Mouse (Mus musculus) retina, adult 2 months (tissue): ENCODE results near the gene Lipm.

Source experiments
- DNase-seq: peaks from one replicate; pipeline ENCODE4 v3.0.0-alpha.2; 2012; ENCODE audit warnings: low read depth, low spot score

Gene Lipm

DNA sequence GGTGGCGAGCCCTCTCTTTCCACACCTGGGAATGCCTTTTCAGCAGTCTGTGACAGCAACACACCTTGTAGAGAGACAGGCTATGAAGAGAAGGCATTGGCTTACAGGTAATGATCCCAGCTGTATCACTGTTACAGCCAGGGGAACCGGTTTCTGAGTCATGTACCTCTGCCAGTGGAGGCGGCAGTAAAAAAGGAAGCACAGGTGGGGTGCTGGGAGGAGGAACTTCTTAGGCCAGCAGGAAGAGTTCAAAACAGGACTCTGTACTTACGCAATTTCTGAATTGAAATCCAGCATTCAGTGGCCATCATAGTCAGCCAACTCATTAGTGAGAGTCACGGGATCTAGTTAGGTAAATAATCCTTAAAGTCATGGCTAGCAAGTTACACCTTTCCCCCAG lies 65.2 kb downstream of the Lipm start, which contains the start of gene Ankrd22:
TSS of gene Ankrd22 (minus strand) at position 163 of the 400 bp plus-strand sequence.
- DNase-seq = no peak

- no peak for DNase-seq
Observed at GRCm38 (mm10) chr19:34166386-34166785, 65.7 kb downstream of the Lipm start.

DNA sequence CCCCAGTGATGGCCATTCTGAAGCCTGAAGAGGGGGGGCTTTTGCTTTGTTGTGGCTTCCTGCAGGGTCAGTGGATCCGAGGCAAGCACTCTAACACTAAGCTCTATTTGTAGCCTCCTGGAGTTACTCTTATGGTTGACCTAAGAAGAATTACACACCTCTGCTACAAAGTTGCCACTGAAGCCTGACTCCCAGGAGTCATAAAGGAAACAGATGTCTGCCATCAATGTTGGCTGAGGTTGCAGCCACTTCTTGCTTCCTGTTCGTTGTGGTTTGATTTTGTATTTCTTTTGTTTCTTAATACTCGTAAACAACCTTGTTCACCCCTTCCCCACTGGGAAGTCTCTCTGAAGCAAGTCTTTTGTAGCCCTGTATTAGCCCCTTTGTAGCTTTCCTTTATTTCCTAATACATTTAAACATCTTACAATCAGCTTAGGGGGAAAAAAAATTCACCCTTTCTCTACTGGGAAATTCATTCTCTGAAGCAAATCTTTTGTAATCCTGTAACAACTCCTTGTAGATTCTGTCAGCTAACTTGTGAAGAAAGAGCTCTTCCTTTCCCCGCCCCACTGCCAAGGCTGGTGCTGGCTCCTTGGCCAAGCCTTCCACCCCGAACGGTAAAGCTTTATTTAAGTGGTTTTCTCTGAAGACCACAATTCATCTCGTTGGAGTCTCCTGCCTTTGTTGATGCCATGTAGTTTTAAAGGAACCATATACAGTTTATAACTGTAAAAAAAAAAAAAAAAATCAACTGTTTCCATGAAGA lies 67.3 kb downstream of the Lipm start:
- no peak for DNase-seq

- DNase-seq = no peak
Observed at GRCm38 (mm10) chr19:34169121-34169520, 68.4 kb downstream of the Lipm start.

GRCm38 (mm10) chr19:34171167-34171566 lies 70.4 kb downstream of the Lipm start:
- no peak for DNase-seq
